Mouse (Mus musculus): ENCODE results near the gene Cpxm1.

DNA sequence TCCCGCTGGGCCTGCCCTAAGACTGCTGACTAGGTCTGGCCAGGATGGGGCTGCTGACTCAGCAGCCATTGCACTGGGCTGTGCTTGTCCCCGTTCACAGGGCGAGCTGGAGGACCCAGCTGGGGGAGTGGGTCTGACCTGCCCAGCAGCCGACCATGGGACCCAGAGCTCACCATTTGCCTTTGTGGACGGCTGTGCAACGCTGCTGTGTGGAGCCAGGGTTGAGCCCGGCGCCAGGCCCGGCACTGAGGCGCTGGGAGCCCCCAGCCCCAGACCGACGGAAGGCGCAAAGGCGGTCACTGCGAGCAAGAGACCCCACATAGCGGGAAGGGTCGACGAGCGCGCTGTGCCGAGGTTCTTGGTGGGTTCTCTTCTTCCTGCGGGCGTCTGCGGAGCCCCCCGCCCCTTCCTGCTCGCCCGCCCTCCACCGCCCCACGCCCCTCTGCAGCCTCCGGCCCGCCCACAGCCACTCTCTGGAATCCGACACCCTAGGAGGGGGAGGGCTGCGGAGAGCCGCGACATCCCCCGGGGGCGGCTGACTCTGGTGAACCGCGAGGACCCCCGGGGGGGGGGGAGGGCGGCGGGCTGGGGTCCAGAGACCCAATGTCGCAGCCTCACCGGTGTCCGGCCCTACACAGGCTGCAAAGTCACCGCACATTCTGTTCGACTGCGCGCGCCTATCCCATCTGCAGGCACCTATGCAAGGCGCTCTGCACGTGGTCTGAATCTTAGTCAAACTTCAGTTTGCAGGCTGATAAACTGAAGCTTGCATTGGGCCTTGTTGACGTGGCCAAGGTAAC, at the start of gene Cpxm1:
- TF ChIP-seq GATA1 (IDR thresholded peaks at IDR 0.05; ENCODE audit: low read length) (no peak), TAL1 (IDR thresholded peaks at IDR 0.05; ENCODE audit: low read length) (no peak)

Measured in erythroblast, embryonic 14.5 days (primary cell).